Mouse (Mus musculus): ENCODE results near the gene Fuca1.

Fuca1 gene

DNA sequence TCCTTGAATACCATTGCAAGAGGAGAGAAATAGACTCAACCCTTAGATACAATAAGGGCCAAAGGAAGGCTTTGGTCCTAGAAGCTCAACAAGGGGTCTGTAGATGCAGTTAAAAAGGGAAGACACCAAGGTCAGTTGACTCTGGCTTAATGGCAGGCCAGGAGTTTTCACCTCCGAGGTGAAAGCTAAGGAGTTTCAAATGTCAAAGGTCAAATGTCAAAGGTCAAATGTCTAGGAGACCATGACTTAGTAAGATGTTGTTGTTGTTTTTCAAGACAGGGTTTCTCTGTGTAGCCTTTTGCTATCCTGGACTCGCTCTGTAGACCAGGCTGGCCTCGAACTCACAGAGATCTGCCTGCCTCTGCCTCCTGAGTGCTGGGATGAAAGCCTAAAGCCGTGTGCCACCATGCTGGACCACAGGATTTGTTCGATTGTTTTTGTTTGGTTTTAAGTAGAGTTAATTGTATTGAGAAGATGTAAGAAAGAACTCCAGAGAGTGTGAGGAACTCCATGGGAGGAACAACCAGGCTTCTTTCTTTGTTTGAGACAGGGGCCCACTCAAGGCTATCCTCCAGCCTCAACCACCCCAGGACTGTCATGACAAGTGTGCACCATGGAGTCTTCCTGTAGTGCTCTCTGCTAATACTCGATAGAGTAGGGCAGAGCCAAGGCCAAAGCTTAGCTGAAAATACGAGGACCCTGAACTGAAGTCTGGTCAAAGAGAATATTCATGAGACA is 31.2 kb upstream of the Fuca1 start:
- no peak for DNase-seq (ENCODE audit: low spot score)

DNA sequence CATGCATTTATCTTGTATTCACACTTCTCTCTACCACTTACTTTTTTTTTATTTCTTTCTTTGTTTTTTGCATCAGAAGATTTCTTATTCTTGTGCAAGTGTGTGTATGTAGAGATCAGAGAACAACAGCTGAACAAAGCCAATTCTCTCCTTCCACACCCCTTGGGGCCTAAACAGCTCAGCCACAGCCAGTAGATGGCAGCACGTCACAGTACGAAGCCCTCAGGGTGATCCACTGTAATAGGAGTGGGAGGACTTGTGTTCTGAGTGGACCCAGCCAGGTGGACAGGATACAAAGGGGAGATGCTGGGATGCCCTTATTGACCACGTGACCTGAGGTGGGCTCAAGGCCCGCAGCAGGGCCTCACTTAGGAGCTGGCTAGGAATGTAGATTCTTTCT is 30.7 kb upstream of the Fuca1 start:
- peak; percentile 76 for DNase-seq (ENCODE audit: low spot score)

DNA sequence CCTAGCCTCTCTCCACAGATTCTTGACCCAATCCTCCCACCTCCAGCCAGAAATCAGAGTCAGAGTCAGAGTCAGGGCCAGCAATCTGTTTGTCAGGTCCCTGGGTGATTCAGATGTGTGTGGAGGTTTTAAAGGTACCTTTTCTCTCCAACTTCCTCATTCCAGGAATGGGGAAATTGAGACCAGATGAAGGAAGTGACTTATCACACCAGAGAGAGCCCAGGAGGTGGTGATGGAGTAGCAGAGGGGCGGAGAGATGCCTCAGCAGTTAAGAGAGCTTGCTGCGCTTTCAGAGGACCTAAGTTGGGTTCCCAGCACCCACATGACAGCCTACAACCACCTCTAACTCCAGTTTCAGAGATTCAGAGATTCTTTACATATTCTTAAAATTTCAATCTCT is 29.0 kb upstream of the Fuca1 start:
- DNase-seq (ENCODE audit: low spot score): no peak

DNA sequence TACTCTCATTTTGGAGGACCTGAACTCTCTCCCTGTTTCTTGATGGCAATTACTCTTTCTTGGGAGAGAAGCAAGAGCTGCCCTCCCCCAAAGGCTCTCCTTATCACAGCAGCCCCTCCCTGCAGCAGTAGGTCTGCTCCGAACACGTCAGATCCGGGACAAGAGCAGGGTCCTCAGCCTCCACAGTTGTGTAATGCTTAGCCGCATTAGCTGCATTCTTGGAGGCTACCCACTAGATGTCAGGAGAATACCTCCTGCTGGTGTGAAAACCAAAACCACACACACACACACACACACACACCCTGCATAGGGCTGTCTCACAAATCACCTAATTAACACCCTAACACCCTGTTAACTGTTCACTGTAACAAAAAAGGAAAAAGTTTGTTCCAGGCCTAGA is 27.7 kb upstream of the Fuca1 start:
- no peak for DNase-seq (ENCODE audit: low spot score)

DNA sequence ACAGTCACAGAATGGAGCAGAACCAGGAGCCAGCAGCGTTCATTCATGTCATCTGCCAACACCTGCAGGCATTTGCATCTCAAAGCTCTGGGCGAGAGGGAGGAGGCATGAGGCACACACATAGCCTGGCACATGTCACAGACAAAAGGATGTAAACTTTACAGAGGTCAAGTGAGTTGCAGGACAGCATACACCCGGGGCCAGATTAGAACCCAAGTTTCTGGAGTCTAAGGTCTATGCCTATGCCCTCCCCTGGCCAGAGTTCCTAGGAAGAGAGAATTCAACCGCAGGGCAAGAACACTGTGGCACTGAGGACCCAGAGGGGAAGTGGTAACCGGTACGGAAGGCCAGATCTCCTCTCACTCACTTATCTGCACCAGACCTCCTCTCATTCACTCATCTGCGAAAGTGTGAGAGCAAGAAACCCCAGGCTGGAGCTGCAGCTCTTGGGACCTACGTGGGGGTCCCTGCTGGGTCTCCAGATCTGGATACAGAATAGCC is 25.4 kb upstream of the Fuca1 start, which contains the start of gene Cnr2:
Cnr2 (plus strand) TSS at position 324 of the 501 bp plus-strand sequence.
- DNase-seq (ENCODE audit: low spot score): no peak

DNA sequence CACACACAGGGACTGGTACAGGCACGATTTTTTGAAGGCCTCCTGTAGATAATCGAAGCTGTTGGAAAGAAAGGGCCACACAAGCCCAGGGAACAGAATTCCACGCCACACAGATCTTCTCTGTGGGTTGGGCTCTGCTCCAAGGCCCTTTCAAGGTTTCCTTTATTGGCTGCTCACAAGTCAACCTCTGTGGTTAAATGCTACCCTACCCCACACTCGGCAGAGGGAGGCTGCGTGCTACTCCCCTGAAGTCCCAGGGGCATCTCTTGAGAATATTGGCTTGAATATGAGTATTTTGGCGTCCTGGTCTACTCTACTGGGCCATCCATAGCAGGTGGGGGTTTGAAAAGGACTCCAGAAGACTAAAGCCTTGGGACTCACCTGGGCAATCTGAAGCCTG is 24.4 kb upstream of the Fuca1 start:
- no peak for DNase-seq (ENCODE audit: low spot score)

DNA sequence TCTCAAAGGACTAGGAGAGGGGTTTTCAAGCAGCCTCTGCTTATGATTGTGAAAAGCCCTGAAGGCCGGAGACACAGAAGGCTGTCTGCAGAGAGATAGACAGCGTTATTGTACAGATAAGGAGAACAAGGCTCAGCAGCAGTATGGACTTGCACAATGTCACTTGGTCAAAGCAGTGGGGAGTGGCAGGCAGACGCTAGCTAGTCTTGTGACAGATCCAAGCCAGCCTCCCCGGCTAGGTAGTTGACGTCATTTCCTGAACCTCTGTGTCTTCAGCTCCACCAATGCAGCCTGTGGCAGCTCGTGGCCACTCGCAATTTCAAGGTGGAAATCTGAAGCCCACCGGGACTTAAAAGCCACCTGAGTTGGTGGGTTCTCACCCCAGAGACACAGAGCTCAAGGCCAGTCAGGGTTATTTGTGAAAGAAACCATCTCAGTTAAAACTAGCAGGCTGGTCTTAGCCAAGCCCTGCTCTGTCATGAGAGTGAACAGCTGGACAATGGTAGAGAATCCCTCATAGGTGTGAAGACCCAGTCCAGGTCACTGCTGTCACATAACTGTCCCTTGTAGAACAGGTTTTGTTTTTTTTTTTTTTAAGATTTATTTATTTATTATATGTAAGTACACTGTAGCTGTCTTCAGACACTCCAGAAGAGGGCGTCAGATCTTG is 22.0 kb upstream of the Fuca1 start:
- DNase-seq (ENCODE audit: low spot score): peak; percentile 39

DNA sequence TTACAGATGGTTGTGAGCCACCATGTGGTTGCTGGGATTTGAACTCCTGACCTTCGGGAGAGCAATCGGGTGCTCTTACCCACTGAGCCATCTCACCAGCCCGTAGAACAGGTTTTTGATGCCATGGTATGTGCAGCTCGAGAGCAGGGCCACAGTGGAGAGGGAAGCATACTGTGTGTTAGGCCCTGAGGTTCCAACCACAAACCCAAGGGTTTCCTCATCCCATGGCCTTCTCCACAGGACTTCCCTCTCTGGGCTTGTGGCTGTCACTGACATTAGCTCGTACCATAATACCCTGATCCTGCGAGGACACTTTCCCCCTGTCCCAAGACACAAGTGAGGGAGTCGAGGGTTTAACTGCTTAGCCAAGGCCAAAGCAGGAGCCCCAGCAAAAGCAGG is 21.5 kb upstream of the Fuca1 start:
- DNase-seq (ENCODE audit: low spot score): no peak

DNA sequence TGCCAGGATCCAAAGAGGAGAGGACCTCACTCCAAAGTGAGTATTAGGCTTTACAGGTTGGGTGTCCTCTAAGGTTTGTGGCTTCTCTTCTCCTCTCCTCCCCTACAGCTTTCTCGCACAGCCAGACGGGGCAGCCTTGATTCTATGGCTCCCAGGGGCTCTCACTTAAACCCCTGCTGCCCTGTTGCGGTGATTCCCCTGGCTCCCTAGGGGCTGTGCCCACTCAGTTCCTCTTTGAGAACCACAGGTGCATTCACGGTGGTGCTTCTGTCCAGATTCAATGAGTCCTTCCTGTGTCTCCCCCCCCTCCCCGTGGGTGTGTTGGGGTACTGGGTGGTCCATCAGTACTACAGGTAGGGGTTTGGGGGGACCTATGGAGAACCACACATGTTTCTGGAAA is 20.5 kb upstream of the Fuca1 start:
- DNase-seq (ENCODE audit: low spot score): no peak

DNA sequence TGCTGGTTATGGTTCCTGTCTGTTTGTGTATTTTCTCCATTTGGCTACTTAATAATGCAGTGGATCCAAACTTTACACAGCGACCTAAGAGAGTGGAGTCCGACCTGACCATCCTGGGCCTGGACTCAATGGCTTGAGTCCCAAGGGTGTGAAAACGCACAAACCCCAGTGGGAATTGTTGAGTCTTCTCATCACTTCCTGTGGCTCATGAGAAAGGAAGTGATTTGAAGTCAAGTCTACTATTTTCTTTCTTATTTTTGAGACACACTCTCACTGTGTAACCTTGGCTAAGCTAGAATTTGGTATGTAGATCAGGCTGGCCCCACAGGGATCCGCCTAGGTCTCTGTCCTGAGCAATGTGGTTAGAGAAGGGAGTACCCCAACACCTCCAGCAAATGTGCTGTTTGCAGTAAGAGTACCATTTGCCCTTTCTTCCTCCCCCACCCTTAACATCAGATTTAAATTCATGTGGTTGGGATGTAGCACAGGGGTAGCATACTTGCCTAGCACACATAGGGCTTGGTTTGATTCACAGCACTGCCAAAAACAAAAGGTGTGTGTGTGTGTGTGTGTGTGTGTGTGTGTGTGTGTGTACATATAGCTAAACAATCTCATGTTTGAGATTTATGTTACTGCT is 17.8 kb upstream of the Fuca1 start:
- no peak for DNase-seq (ENCODE audit: low spot score)

DNA sequence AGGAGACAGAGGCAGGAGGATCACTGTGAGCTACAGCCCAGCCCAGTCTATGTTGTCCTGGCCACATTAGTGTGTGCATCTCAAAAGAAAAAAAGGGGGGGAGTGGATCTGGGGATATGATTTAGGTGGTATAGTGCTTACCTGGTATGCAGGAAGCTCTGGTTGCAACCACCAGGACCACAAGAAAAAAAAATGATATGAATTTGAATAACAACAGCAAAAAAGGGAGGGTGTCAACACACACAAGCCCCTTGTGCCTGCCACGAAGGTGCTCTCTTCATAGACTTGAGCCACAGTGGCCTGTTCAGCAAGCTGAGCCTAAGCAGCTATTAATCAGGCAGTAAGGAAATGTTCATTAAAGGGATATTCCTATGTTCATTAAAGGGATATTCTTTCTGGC is 15.7 kb upstream of the Fuca1 start:
- DNase-seq (ENCODE audit: low spot score): no peak

DNA sequence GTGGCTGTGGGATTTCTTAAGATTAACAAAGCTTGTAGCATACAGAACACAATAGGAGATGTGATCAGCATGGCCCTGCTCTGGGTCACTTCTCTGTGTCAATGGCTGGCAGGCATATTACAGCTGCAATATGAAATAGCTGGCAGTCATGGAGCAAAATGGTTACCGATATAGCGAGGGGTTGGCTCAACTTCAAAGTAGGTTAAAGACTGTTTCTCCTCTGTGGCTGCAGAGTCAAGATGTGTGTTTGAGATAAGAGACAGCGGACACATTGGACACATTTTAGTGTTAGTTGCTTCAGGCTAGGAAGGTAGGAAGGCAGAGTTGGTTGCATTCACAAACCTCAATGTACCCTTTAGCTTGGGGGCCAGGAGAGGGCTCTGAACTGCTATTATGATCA is 13.9 kb upstream of the Fuca1 start:
- DNase-seq (ENCODE audit: low spot score): no peak

DNA sequence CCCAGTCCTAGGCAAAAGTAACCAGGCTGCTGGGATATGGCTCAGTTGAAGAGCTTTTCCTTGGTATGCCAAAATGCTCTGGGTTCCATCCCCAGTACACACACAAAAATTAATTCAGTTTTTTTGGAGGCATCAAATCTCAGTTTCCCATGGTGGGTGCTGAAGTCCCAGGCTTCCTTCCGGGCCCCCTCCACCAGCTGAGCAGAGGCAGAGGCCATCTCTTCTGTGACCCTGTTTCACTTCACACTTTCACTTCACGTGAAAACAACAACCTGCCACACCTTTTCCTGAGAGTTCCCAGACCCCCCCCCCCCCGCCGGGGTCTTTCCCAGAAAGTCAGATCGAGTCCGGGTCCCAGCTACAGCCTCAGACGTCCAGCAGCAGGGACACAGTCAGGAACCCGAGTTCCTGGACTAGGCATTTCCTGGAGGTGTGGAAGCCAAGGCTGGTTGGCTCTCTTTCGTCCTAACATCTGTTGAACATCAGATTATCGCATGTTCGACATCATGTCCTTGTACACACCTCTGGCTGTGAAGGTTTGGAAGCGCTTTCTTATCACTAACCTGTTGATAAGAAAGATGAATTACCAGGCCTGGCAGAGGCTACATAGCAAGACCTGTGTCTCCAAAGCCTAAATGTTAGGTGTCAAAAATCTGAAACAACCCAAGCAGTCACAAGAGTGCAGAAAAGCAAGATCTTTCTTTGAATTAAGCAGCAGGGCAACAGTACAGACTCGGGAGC is 11.0 kb upstream of the Fuca1 start:
- DNase-seq (ENCODE audit: low spot score): no peak

DNA sequence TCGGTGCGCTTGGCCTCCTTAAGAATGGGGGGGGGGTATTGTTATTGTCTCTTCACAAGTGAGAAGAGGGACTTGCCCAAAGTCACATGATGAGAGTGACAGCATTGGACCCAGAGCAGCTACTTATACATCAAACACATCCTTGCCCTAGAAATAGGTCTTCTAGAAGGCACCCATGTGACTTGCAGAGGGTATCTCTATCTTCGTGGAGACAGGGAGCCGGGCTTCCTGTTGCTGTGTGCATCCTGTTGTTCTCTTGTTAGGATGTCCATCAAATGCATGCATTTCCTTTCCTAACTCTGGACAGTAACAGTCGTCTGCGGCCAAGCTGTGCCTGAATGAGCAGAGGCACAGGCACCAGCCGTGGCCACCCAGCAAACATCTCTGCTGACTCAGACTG is 9.0 kb upstream of the Fuca1 start:
- DNase-seq (ENCODE audit: low spot score): no peak

DNA sequence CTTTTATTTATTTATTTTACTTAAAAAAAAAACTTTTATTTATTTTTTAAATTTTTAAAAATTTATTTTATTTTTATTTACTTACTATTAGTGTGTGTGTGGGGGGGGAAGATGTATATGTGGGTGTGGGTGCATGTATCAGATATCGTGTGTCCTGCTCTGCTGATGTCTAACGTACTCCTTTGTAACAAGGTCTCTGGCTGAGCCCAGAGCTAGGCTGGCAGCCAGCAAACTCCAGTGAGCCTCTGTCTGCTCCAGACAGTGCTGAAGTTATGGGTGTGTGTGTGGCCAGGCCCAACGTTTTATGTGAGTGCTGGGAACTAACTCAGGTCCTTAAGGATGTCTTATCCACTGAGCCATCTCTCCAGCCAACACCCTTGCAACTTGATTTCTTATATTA is 8.4 kb upstream of the Fuca1 start:
- no peak for DNase-seq (ENCODE audit: low spot score)

DNA sequence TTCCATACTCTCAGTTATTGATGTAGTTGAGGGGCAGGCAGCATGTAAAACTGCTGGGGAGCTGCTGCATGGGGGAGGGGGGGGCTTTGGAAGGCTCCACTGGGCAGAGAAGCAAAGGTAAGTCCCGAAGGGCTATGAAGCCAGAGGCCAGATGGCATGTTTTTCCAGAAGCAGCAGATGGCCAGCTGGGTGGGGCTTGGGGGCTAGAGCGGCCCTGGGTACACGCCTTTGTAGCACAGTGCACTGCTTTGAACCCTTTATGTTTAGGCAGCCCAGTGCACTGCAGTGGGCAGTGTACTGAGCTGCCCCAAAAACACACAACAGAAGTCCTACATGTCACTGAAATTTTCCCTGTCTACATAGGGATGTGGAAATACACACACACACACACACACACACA is 7.7 kb upstream of the Fuca1 start:
- no peak for DNase-seq (ENCODE audit: low spot score)

DNA sequence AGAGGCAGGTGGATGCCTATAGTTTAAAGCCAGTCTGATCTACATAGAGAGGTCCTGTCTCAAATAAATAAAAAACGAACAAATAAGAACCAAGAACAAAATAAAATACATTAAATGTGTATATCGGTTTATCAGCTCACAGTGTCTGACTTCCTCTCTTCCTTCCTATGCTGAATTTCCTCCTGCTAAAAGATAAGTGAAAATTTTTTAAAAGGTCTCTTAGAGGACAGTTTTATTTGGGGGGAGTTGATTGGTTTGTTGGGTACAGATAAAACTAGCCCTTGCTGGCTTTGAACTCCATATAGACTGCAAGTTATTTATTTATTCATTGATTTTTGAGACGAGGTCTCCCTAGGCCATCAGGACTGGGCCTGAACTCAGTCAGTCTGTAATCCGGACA is 7.1 kb upstream of the Fuca1 start:
- no peak for DNase-seq (ENCODE audit: low spot score)

DNA sequence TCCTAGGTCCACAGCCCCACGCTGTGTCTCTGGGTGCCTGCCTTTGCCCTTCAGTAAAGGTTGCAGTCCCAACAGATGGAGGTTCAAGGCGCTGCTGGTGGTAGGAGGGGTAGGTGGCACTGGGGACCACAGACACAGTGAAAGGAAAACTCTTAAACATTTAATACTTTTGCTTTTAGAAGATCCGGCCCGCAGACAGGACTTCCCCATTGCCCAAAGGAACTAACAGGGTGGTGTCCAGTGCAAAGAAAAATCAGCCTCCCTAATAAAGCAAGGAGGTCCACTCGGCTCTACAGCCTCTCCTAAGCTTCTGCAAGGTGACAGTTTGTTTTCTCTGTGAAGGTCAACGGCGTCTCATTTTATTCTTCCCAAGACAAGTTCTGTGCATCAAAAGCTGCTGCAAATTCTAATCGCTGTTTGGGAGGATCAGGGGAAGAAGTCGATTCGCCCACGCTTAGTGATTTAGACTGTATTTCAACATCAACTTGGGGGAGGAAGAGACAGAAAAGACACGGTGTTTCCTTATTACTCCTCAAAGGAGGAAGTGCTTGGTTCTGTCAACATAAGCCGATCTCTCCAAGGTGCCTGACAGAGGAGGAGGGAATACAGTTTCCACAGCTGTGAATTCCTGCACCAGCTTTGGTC is 1.8 kb upstream of the Fuca1 start:
- no peak for DNase-seq (ENCODE audit: low spot score)

DNA sequence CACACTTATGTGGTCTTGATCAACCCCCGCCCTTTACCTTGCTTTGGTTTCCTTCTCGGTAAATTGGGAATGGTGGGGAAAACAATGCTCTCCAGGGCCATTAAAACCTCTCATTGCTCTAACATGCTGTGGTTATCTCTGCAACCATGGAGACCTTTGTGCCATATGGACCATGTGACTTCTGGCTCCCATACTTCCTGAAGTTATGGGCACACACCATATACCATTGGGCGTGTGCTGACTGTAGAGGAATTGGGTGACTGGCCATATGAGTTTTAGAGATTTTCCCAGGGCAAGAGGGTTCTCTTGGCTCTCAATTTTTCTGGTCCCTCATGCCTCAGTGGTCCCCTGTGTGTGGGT is 1.3 kb upstream of the Fuca1 start:
- no peak for DNase-seq (ENCODE audit: low spot score)

DNA sequence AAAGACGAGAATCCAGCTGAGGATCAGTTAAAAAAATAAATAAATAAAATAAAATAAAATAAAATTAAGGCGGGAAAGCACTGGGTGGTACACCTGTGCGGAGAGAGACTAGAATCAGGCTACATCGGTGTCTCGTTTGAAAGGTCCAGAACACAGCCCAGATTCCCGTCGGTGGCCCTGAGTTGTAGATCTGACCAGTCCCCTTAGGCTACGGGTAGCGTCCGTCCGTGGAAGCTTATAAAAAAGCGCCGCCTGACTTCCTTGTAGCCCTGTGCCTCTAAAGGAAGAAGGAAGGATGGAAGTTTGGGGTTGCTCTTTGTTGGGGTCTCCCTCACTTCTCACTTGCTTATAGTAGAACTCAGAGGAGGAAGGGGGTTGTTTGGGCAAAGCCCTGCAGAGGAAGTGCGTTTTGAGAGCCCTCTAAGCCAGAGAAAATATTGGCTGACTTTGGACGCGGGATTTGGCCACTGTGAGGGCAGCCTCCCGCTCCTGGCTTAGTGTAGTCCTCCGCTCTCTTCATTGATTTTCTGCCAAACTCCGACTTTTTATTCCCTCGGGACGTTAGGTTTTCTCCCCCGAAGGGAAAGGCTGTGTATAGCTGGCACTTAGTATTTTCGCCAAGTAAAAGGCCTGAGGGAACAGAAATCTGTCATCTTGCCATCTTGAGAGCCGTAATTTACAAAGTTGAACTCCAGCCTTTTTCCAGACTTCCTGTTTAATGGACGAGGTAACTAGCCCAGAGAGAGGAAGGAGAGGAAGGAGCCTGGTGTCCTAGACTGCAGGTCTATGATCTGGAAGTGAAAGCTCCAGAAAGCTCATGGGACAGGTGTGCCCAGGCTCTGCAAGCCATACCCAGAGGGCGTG is 954 bp downstream of the Fuca1 start:
- DNase-seq (ENCODE audit: low spot score): no peak

DNA sequence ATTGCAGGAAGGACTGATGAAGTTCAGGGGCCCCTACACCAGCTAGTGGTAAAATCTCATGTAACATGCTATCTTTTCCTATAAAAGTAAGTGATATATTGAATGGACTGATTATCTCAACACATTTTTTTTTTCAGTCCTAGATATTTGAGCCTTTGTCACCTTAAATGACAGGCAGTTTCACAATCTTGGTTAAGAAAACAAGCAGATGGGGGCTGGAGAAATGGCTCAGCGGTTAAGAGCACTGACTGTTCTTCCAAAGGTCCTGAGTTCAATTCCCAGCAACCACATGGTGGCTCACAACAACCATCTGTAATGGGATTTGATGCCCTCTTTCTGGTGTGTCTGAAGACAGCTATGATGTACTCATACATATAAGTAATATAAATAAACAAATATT is 1.7 kb downstream of the Fuca1 start:
- no peak for DNase-seq (ENCODE audit: low spot score)

Measured in layer of hippocampus, adult 11-12 months (tissue).